Mouse (Mus musculus) stomach, postnatal 0 days (tissue): Measurements from ENCODE around the gene Otulinl. TPM values are rescaled to one million over a fixed set of nuclear protein-coding genes. Genes with fewer than 3 reads are reported as not detected.

Source experiments
- ATAC-seq: fragments of 200-750 bp; cut with Nextera tagmentation; 2 replicates; pipeline ENCODE4 v1.8.0; 2017; ENCODE audit not compliant: low FRiP score, low TSS enrichment
- DNase-seq: peaks from one replicate; pipeline ENCODE4 v3.0.0-alpha.2; 2016; ENCODE audit warnings: low spot score
- H3K27ac ChIP-seq: fragments of 300-500 bp; sonication (generic); replicated peaks from 2 replicates; pipeline ENCODE4 v1.5.1; 2014; ENCODE audit warnings: mild to moderate bottlenecking, control low read depth
- H3K27me3 ChIP-seq: fragments of 300-500 bp; sonication (generic); 2 replicates; pipeline ENCODE4 v1.6.1; 2014; ENCODE audit warnings: low read length; ENCODE audit not compliant: control insufficient read depth, insufficient read depth
- H3K36me3 ChIP-seq: fragments of 300-500 bp; sonication (generic); 2 replicates; pipeline ENCODE4 v1.6.1; 2014; ENCODE audit warnings: low read length, mixed read lengths; ENCODE audit not compliant: control insufficient read depth, insufficient read depth
- H3K4me1 ChIP-seq: fragments of 300-500 bp; sonication (generic); replicated peaks from 2 replicates; pipeline ENCODE4 v1.6.1; 2014; ENCODE audit warnings: antibody characterized with exemption; ENCODE audit not compliant: control insufficient read depth, insufficient read depth
- H3K4me2 ChIP-seq: fragments of 300-500 bp; sonication (generic); replicated peaks from 2 replicates; pipeline ENCODE4 v1.6.1; 2014; ENCODE audit warnings: low read depth, mild to moderate bottlenecking, control low read depth, moderate library complexity
- H3K4me3 ChIP-seq: fragments of 300-500 bp; sonication (generic); 2 replicates; pipeline ENCODE4 v1.5.1; 2014; ENCODE audit warnings: low read depth, low read length, control low read depth
- H3K9ac ChIP-seq: fragments of 300-500 bp; sonication (generic); 2 replicates; pipeline ENCODE4 v1.6.1; 2014; ENCODE audit warnings: mild to moderate bottlenecking, low read length, control low read depth, mixed read lengths
- H3K9me3 ChIP-seq: fragments of 300-500 bp; sonication (generic); 2 replicates; pipeline ENCODE4 v1.6.1; 2016; ENCODE audit warnings: low read length; ENCODE audit not compliant: control insufficient read depth
- CTCF ChIP-seq: IDR thresholded peaks from 2 replicates; pipeline ENCODE4 v1.5.1; 2016; ENCODE audit warnings: antibody characterized with exemption, low read depth, mild to moderate bottlenecking, moderate library complexity
- EP300 ChIP-seq: optimal IDR thresholded peaks from 2 replicates; pipeline ENCODE3; 2016; ENCODE audit warnings: antibody characterized with exemption
- WGBS: fragments of 180-500 bp; shearing (Covaris S2); extraction: QIAGEN DNeasy Blood & Tissue Kit; methylation state at CpG from one replicate; pipeline ENCODE4 v1.1.7; 2014; 5-methylcytosine and 5-hydroxymethylcytosine counted together
- polyA plus RNA-seq: library from polyadenylated mRNA; unstranded; fragments of >200 nt; fragmentation: Nextera tagmentation; extraction: Ambion mirVana; gene quantifications from 2 replicates; pipeline ENCODE4 v1.2.1, GENCODE M21; 2015

Gene Otulinl
- polyA plus RNA-seq, 1 experiment from 2014 or later: 15.2 TPM

DNA sequence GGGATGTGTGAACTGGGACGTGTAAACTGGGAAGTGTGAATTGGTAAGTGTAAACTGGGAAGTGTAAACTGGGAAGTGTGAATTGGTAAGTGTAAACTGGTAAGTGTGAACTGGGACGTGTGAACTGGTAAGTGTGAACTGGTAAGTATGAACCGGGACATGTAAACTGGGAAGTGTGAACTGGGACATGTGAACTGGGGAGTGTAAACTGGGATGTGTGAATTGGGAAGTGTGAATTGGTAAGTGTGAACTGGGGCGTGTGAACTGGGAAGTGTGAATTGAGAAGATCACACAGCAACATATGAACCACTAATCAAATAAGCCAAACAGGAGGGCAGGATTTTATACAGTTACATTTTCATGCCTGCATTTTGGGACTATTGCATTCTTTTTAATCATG is 23.0 kb downstream of the Otulinl start:
- no peak for DNase-seq
- ATAC-seq: no peak
- Histone ChIP-seq H3K4me2 (no peak overlapping the region), H3K27me3 (no peaks in the 10 kb centered on the region), H3K27ac (no peak overlapping the region), H3K4me1 (no peaks in the 10 kb centered on the region), H3K4me3 (no peak overlapping the region), H3K9ac (no peak overlapping the region), H3K9me3 (no peaks in the 10 kb centered on the region), H3K36me3 (no peaks in the 10 kb centered on the region)
- 89% methylated on average over 4 of the region's 4 CpGs for WGBS
- no peak for TF ChIP-seq CTCF
- TF ChIP-seq EP300: no peak

DNA sequence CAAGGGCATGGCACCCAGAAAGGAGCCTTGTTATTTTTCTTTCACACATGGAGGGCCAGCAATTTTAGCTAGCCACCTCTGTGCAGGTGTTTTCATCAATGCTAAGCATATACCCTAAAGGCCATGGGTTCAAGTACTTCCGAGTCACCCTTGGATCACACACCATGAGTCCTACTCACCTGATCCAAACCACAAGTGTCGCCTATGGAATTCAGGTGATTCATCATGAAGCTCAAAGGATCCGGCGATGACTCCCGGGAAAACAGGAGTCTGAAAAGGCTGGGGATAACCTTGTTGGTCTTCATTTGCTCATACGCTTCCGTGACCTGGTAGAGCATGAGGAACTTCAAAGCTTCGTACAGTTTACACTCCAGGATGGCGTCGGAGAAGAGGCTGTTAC is 23.5 kb downstream of the Otulinl start:
- DNase-seq (no peak), ATAC-seq (no peak)
- 94% methylated on average over 10 of the region's 10 CpGs for WGBS
- no peak overlapping the region for H3K9ac ChIP-seq
- no peaks in the 10 kb centered on the region for H3K27me3 ChIP-seq
- TF ChIP-seq CTCF: no peak
- TF ChIP-seq EP300: no peak
- H3K4me1 ChIP-seq: no peaks in the 10 kb centered on the region
- H3K9me3 ChIP-seq: no peaks in the 10 kb centered on the region
- no peak overlapping the region for H3K4me3 ChIP-seq
- H3K36me3 ChIP-seq: no peaks in the 10 kb centered on the region
- H3K4me2 ChIP-seq: no peak overlapping the region
- H3K27ac ChIP-seq: no peak overlapping the region

DNA sequence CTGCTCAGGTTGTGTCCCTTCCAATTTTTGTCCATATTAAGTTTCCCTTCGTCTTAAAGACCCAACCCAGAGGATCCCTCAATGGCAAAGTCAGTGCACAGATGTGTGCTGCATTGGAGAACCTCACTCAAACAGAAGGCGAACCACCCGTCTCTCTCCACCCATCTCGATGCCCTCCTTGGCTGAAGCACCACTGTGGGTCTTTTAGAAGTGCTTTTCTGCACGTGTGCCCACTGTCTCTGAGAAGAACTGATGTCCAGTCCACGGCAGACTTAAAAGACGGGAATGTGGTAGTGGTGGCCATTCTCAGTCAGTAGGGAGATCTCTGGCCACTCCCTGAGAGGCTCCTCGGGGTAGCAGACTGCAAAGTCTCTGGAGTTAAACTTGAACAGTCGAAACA is 24.8 kb downstream of the Otulinl start:
- Histone ChIP-seq H3K4me1 (no peaks in the 10 kb centered on the region), H3K9me3 (no peaks in the 10 kb centered on the region), H3K27ac (no peak overlapping the region), H3K27me3 (no peaks in the 10 kb centered on the region), H3K4me3 (no peak overlapping the region), H3K9ac (no peak overlapping the region), H3K36me3 (no peaks in the 10 kb centered on the region), H3K4me2 (no peak overlapping the region)
- WGBS: 77% methylated on average over 9 of the region's 9 CpGs
- ATAC-seq (no peak), DNase-seq (no peak)
- TF ChIP-seq EP300: no peak
- TF ChIP-seq CTCF: no peak

DNA sequence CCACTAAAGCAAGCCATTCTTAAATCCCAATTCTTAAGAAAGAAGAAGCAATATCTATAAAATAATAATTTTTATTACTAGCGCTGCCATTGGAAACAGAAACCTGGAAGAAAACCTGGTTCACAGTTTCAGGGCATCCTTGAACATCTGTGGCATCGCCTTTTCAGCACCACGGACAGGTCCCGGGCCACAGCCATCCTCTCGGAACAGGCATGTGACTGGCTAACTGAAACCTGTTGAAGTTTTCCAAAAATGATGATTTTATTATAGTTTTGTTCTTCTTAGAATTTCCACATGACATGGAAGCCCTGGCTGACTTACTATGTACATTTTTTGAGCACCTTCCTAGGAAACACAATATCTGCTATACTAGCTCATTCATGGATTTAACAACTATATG is 26.4 kb downstream of the Otulinl start:
- Histone ChIP-seq H3K9me3 (no peaks in the 10 kb centered on the region), H3K4me2 (no peak overlapping the region), H3K9ac (no peak overlapping the region), H3K27ac (no peak overlapping the region), H3K36me3 (no peaks in the 10 kb centered on the region), H3K4me1 (no peaks in the 10 kb centered on the region), H3K4me3 (no peak overlapping the region), H3K27me3 (no peaks in the 10 kb centered on the region)
- no peak for TF ChIP-seq EP300
- TF ChIP-seq CTCF: no peak
- ATAC-seq: no peak
- 12% methylated on average over 5 of the region's 5 CpGs for WGBS
- DNase-seq: peak; percentile 53

DNA sequence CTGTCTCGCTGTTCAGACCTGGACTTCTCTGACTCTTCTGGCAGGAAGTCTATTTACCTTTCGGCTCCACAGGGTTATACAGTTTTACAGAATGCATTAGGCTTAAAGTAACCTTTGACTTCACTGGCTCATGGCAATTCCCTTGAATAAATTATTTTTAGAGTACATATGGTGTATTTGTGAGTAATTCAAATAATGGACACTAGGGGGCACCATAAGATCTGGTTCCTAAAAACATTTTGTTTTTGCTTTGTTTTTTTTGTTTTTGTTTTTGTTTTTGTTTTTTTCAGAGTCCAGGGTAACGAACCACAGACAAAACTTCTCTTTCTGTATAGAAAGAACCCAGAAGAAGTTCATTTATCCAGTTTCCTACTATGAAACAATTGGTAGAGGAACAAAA is 33.7 kb downstream of the Otulinl start:
- Histone ChIP-seq H3K9ac (no peak overlapping the region), H3K27ac (no peak overlapping the region), H3K36me3 (no peaks in the 10 kb centered on the region), H3K4me1 (no peaks in the 10 kb centered on the region), H3K4me2 (no peak overlapping the region), H3K9me3 (no peaks in the 10 kb centered on the region), H3K27me3 (no peaks in the 10 kb centered on the region), H3K4me3 (no peak overlapping the region)
- TF ChIP-seq CTCF (peak; percentile 75), EP300 (no peak)
- ATAC-seq: no peak
- WGBS: 37% methylated on average over 3 of the region's 3 CpGs
- DNase-seq: no peak

DNA sequence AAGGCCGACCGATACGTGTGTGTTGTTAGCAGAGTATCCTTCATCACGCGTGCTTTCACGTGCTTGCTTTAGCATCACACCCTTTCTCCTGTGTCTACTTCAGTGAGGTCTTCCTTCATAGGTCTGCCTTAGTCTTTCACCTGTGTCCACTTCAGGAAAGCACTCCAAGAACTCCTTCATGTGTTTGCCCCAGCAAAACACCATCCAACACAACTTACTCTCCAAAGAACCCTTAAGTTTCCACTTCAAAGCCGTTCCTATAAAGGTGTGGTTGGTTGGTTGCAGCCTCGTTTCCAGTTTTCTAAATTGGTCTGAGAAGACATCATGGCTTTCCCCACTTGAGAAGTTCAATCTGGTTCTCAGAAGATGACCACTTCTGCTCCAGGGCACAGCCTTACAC is 34.7 kb downstream of the Otulinl start:
- Histone ChIP-seq H3K27ac (no peak overlapping the region), H3K4me3 (no peak overlapping the region), H3K9ac (no peak overlapping the region), H3K4me1 (no peaks in the 10 kb centered on the region), H3K36me3 (no peaks in the 10 kb centered on the region), H3K27me3 (no peaks in the 10 kb centered on the region), H3K9me3 (no peaks in the 10 kb centered on the region), H3K4me2 (no peak overlapping the region)
- WGBS: 90% methylated on average over 8 of the region's 8 CpGs
- DNase-seq: no peak
- TF ChIP-seq EP300 (no peak), CTCF (no peak)
- no peak for ATAC-seq

DNA sequence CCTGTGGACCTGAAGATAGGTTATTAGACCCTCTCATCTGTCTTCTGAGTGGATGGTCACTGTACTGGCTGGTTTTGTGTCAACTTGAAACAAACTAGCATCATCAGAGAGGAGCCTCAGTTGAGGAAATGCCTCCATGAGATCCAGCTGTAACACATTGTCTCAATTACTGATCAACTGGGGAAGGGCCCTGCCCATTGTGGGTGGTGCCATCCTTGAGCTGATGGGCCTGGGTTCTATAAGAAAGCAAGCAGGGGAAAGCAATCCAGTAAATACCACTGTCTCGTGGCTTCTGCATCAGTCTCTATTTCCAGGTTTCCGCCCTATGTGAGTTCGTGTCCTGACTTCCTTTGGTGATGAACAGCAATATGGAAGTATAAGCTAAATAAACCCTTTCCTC is 36.1 kb downstream of the Otulinl start:
- no peak for ATAC-seq
- Histone ChIP-seq H3K9me3 (no peaks in the 10 kb centered on the region), H3K4me1 (no peaks in the 10 kb centered on the region), H3K27ac (no peak overlapping the region), H3K36me3 (no peaks in the 10 kb centered on the region), H3K4me2 (no peak overlapping the region), H3K27me3 (no peaks in the 10 kb centered on the region), H3K9ac (no peak overlapping the region), H3K4me3 (no peak overlapping the region)
- no peak for DNase-seq
- WGBS: 79% methylated on average over 3 of the region's 3 CpGs
- no peak for TF ChIP-seq EP300
- TF ChIP-seq CTCF: no peak
